Mouse (Mus musculus) urinary bladder, postnatal 14 days (tissue): ENCODE results near the gene Ccdc51.

Experiments used
- DNase-seq: peaks from one replicate; pipeline ENCODE4 v3.0.0; 2021; ENCODE audit warnings: low spot score

Gene Ccdc51

GRCm38 (mm10) chr9:109057543-109057942, 24.8 kb upstream of the Ccdc51 start:
- no peak for DNase-seq

GRCm38 (mm10) chr9:109058006-109058765, 24.1 kb upstream of the Ccdc51 start:
- no peak for DNase-seq

- DNase-seq = peak; percentile 91
Measured at GRCm38 (mm10) chr9:109059136-109059903, 23.0 kb upstream of the Ccdc51 start, which contains the start of gene Trex1. TSS of gene Trex1 (minus strand) at chr9:109059734.

GRCm38 (mm10) chr9:109060184-109060897, 22.0 kb upstream of the Ccdc51 start:
- no peak for DNase-seq

GRCm38 (mm10) chr9:109060898-109061295, 21.4 kb upstream of the Ccdc51 start:
- no peak for DNase-seq

- DNase-seq = no peak
Measured at GRCm38 (mm10) chr9:109068095-109068735, 14.1 kb upstream of the Ccdc51 start.

- DNase-seq = peak; percentile 91
Measured at GRCm38 (mm10) chr9:109073661-109074573, 8.4 kb upstream of the Ccdc51 start, which contains the start of gene Atrip. TSS of gene Atrip (minus strand) at chr9:109074124.

- no peak for DNase-seq
Measured at GRCm38 (mm10) chr9:109080516-109080915, 1.8 kb upstream of the Ccdc51 start.

GRCm38 (mm10) chr9:109081749-109082123, 557 bp upstream of the Ccdc51 start:
- DNase-seq = no peak

- DNase-seq = no peak
Measured at GRCm38 (mm10) chr9:109084922-109085321, 2.6 kb downstream of the Ccdc51 start.

GRCm38 (mm10) chr9:109087987-109088386, 5.7 kb downstream of the Ccdc51 start:
- DNase-seq = peak; percentile 48

GRCm38 (mm10) chr9:109090446-109090845, 8.2 kb downstream of the Ccdc51 start:
- peak; percentile 58 for DNase-seq

- peak; percentile 62 for DNase-seq
Measured at GRCm38 (mm10) chr9:109091802-109092201, 9.5 kb downstream of the Ccdc51 start.

GRCm38 (mm10) chr9:109092799-109093198, 10.5 kb downstream of the Ccdc51 start:
- no peak for DNase-seq

GRCm38 (mm10) chr9:109093786-109094552, 11.7 kb downstream of the Ccdc51 start:
- DNase-seq = no peak

- DNase-seq = peak; percentile 71
Measured at GRCm38 (mm10) chr9:109094553-109095136, 12.4 kb downstream of the Ccdc51 start.

- DNase-seq = peak; percentile 70
Measured at GRCm38 (mm10) chr9:109095137-109095982, 13.1 kb downstream of the Ccdc51 start, which contains the start of gene Plxnb1. TSS of gene Plxnb1 (plus strand) at chr9:109095389.

- DNase-seq = peak; percentile 35
Measured at GRCm38 (mm10) chr9:109096251-109096661, 14.0 kb downstream of the Ccdc51 start.

- DNase-seq = no peak
Measured at GRCm38 (mm10) chr9:109096856-109097255, 14.6 kb downstream of the Ccdc51 start.
